Mouse (Mus musculus) myocyte (in vitro differentiated cells): ENCODE measurements around the gene Obscn. TPM values are rescaled to one million over a fixed set of nuclear protein-coding genes. Genes with fewer than 3 reads are reported as not detected.

Source experiments
- H3K27me3 ChIP-seq: one replicate; pipeline ENCODE4 v1.6.1; 2011; ENCODE audit not compliant: control insufficient read depth, insufficient read depth, insufficient read length
- H3K36me3 ChIP-seq: one replicate; pipeline ENCODE4 v1.6.1; 2011; ENCODE audit not compliant: control insufficient read depth, insufficient read depth
- H3K4me2 ChIP-seq: one replicate; pipeline ENCODE4 v1.6.1; 2011; ENCODE audit warnings: low read depth, control low read depth
- H3K4me3 ChIP-seq: one replicate; pipeline ENCODE4 v1.5.1; 2011; ENCODE audit warnings: mild to moderate bottlenecking, control low read depth, moderate library complexity
- H3K79me2 ChIP-seq: one replicate; pipeline ENCODE4 v1.6.1; 2011; ENCODE audit not compliant: control insufficient read depth, insufficient read depth
- H3ac ChIP-seq: one replicate; pipeline ENCODE4 v1.6.1; 2011; ENCODE audit not compliant: control insufficient read depth, insufficient read length
- CEBPB ChIP-seq: IDR thresholded peaks from 2 replicates; pipeline ENCODE4 v1.6.1; 2011; ENCODE audit warnings: mild to moderate bottlenecking, moderate library complexity; ENCODE audit not compliant: poor library complexity, insufficient read depth, severe bottlenecking
- E2F4 ChIP-seq: IDR thresholded peaks from one replicate; pipeline ENCODE4 v1.6.1; 2011; ENCODE audit warnings: mild to moderate bottlenecking, control low read depth, moderate library complexity; ENCODE audit not compliant: insufficient read depth
- MAX ChIP-seq: IDR thresholded peaks from one replicate; pipeline ENCODE4 v1.6.1; 2011; ENCODE audit warnings: low read depth, mild to moderate bottlenecking, control low read depth
- MYOD1 ChIP-seq, 3 experiments: IDR thresholded peaks; one replicate each; pipeline ENCODE4 v1.6.1; 2011; ENCODE audit warnings: control low read depth in 2 of 3, low read depth in 2 of 3, mild to moderate bottlenecking in 2 of 3, moderate library complexity in 1 of 3; ENCODE audit not compliant: insufficient read length in 2 of 3, control insufficient read depth in 1 of 3
- MYOG ChIP-seq, 3 experiments: IDR thresholded peaks; one replicate each; pipeline ENCODE4 v1.6.1; 2011; ENCODE audit warnings: control low read depth in 2 of 3, low read depth in 2 of 3, mild to moderate bottlenecking in 2 of 3; ENCODE audit not compliant: insufficient read length in 2 of 3, control insufficient read depth in 1 of 3, insufficient read depth in 1 of 3
- POLR2A ChIP-seq: IDR thresholded peaks from one replicate; pipeline ENCODE4 v1.6.1; 2011; ENCODE audit warnings: low read depth, mild to moderate bottlenecking, control low read depth, moderate library complexity; ENCODE audit not compliant: insufficient read length
- POLR2AphosphoS2 ChIP-seq: IDR thresholded peaks from one replicate; pipeline ENCODE4 v1.6.1; 2011; ENCODE audit warnings: low read depth, control low read depth; ENCODE audit not compliant: insufficient read length
- REST ChIP-seq: IDR thresholded peaks from one replicate; pipeline ENCODE4 v1.6.1; 2011; ENCODE audit warnings: mild to moderate bottlenecking, control low read depth, moderate library complexity; ENCODE audit not compliant: insufficient read depth, insufficient read length
- SRF ChIP-seq: IDR thresholded peaks from one replicate; pipeline ENCODE4 v1.6.1; 2011; ENCODE audit warnings: low read depth; ENCODE audit not compliant: control insufficient read depth, insufficient read length
- TCF12 ChIP-seq: IDR thresholded peaks from one replicate; pipeline ENCODE4 v1.6.1; 2011; ENCODE audit warnings: mild to moderate bottlenecking, control low read depth; ENCODE audit not compliant: poor library complexity, insufficient read depth, severe bottlenecking
- TCF3 ChIP-seq: IDR thresholded peaks from one replicate; pipeline ENCODE4 v1.6.1; 2011; ENCODE audit warnings: low read depth, control low read depth; ENCODE audit not compliant: insufficient read length
- USF1 ChIP-seq: IDR thresholded peaks from one replicate; pipeline ENCODE4 v1.6.1; 2011; ENCODE audit warnings: low read depth, mild to moderate bottlenecking, control low read depth, moderate library complexity
- polyA plus RNA-seq: library from polyadenylated mRNA; unstranded; fragments of >200 nt; fragmentation: generic; extraction: Trizol; gene quantifications from one replicate; pipeline ENCODE4 v1.2.1, GENCODE M21; 2012; ENCODE audit warnings: missing spikeins

The Obscn gene
- polyA plus RNA-seq, 1 experiment: 25.0 TPM

- no peak for TF ChIP-seq POLR2A
- TF ChIP-seq USF1: no peak
- TF ChIP-seq POLR2AphosphoS2: no peak
- peak; percentile 20 to 69 (median 22) for TF ChIP-seq MYOD1 (IDR thresholded peaks at IDR 0.05; ENCODE audit: control insufficient read depth in 1 of 3, insufficient read length in 2 of 3, low read depth in 2 of 3)
- peak in 2 of 3 experiments; percentile 41 to 81 for TF ChIP-seq MYOG (IDR thresholded peaks at IDR 0.05; ENCODE audit: control insufficient read depth in 1 of 3, insufficient read depth in 1 of 3, insufficient read length in 2 of 3, low read depth in 2 of 3)
- no peak for TF ChIP-seq REST
- Histone ChIP-seq H3K4me2 (peak overlapping the region; percentile 21), H3K4me3 (no peak overlapping the region), H3ac (no peak overlapping the region), H3K27me3 (peaks cover 14% of the 10 kb centered on the region), H3K36me3 (no peaks in the 10 kb centered on the region), H3K79me2 (no peaks in the 10 kb centered on the region)
Measured at GRCm38 (mm10) chr11:59149302-59149701, 13.1 kb upstream of the Obscn start.

DNA sequence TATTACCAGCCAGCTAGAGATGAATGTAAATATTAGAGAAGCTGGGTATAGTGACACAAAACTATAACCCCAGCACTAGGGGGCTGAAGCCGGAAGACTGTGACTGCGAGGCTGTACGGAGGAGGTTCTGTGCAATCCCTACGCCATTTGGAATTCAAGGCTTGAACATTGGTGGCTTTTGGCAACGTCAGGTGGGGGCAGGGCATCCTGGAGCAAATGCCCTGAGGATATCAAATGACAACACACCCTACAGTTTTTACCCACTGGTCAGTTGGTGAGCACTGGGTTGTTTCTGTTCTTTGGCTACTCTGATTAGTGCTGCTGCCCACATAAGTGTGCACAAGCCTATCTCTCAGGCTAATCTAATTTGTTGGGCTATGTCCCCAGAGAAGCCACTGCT lies 6.8 kb upstream of the Obscn start:
- Histone ChIP-seq H3K36me3 (no peaks in the 10 kb centered on the region), H3K27me3 (peaks cover 4% of the 10 kb centered on the region), H3K4me3 (no peak overlapping the region), H3K4me2 (no peak overlapping the region), H3ac (no peak overlapping the region), H3K79me2 (no peaks in the 10 kb centered on the region)
- TF ChIP-seq SRF (no peak), REST (no peak), E2F4 (no peak), POLR2A (no peak), MYOD1 (IDR thresholded peaks at IDR 0.05; ENCODE audit: control insufficient read depth in 1 of 3, insufficient read length in 2 of 3, low read depth in 2 of 3) (no peak), USF1 (no peak), MYOG (IDR thresholded peaks at IDR 0.05; ENCODE audit: control insufficient read depth in 1 of 3, insufficient read depth in 1 of 3, insufficient read length in 2 of 3, low read depth in 2 of 3) (no peak), TCF3 (no peak), TCF12 (no peak), MAX (no peak), CEBPB (no peak), POLR2AphosphoS2 (no peak)

GRCm38 (mm10) chr11:59141772-59142370 lies 5.7 kb upstream of the Obscn start:
- peaks cover 10% of the 10 kb centered on the region for H3K27me3 ChIP-seq
- no peak overlapping the region for H3K4me3 ChIP-seq
- no peak overlapping the region for H3K4me2 ChIP-seq
- H3K36me3 ChIP-seq: no peaks in the 10 kb centered on the region
- no peaks in the 10 kb centered on the region for H3K79me2 ChIP-seq
- H3ac ChIP-seq: no peak overlapping the region
- TF ChIP-seq TCF12 (no peak), CEBPB (no peak), POLR2A (no peak)

GRCm38 (mm10) chr11:59138537-59139486 lies 2.6 kb upstream of the Obscn start:
- Histone ChIP-seq H3K4me2 (peak overlapping the region; percentile 65), H3K4me3 (peak overlapping the region; percentile 25)

More at GRCm38 (mm10) chr11:59138537-59139486, 2.6 kb upstream of the Obscn start:
- H3K79me2 ChIP-seq: no peaks in the 10 kb centered on the region
- TF ChIP-seq MYOG (IDR thresholded peaks at IDR 0.05; ENCODE audit: control insufficient read depth in 1 of 3, insufficient read depth in 1 of 3, insufficient read length in 2 of 3, low read depth in 2 of 3): peak; percentile 22 to 91 (median 54)
- TF ChIP-seq SRF: no peak
- no peak for TF ChIP-seq MAX
- TF ChIP-seq REST: no peak
- no peak for TF ChIP-seq E2F4
- TF ChIP-seq MYOD1 (IDR thresholded peaks at IDR 0.05; ENCODE audit: control insufficient read depth in 1 of 3, insufficient read length in 2 of 3, low read depth in 2 of 3): peak; percentile 35 to 87 (median 50)
- peak; percentile 21 for TF ChIP-seq TCF12
- peak; percentile 73 for TF ChIP-seq POLR2AphosphoS2
- TF ChIP-seq POLR2A: peak; percentile 74
- no peak for TF ChIP-seq CEBPB
- TF ChIP-seq TCF3: no peak
- TF ChIP-seq USF1: no peak
- no peak overlapping the region for H3ac ChIP-seq
- H3K27me3 ChIP-seq: peaks cover 34% of the 10 kb centered on the region
- no peaks in the 10 kb centered on the region for H3K36me3 ChIP-seq
